Mouse (Mus musculus): ENCODE data around the gene Rorb.

DNA sequence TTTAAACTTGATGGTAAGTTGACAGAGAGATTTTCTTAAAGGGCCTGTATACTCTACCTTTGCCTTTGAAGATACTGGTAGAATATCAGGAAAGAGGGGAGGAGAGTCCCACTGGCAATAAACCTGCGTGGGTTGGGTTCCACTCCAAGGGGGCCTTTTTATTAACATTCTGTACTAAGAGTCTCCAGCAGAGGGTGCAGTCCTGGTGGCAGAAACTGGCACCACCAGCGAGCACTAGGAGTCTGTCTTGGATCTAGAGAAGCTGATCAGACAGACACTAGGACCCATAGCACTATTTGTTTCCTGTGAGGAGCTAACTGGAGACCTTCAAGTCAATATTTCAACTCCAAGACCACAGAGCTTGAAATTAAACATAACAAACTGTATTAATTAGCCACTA lies 11.3 kb upstream of the Rorb start:
- TF ChIP-seq CTCF (IDR thresholded peaks at IDR 0.05; ENCODE audit: low read depth, low read length) (no peak), POLR2A (IDR thresholded peaks at IDR 0.05; ENCODE audit: borderline replicate concordance, low read depth, low read length) (no peak)
